Mouse (Mus musculus) MEL (cell line): ENCODE data around the gene Ces2c.

ENCODE experiments used
- CTCF ChIP-seq, 3 experiments: IDR thresholded peaks in 2 of 3; conservative IDR thresholded peaks in 1 of 3; 2 replicates each; pipeline ENCODE4 v1.5.1; 2011 to 2012; ENCODE audit warnings: low read length in 3 of 3, low read depth in 2 of 3, mild to moderate bottlenecking in 2 of 3, improper control_type of control experiment in 1 of 3, inconsistent platforms in 1 of 3, mixed read lengths in 1 of 3, moderate library complexity in 1 of 3; ENCODE audit not compliant: control insufficient read depth in 1 of 3, insufficient read depth in 1 of 3, poor library complexity in 1 of 3, severe bottlenecking in 1 of 3
- E2F4 ChIP-seq: IDR thresholded peaks from 2 replicates; pipeline ENCODE4 v1.6.1; 2011; ENCODE audit warnings: low read depth, low read length, improper control_type of control experiment, borderline replicate concordance
- EP300 ChIP-seq, 2 experiments: IDR thresholded peaks; 2 replicates each; pipeline ENCODE4 v1.6.1; 2011; ENCODE audit warnings: improper control_type of control experiment in 2 of 2, low read length in 2 of 2, low read depth in 1 of 2, mild to moderate bottlenecking in 1 of 2
- JUND ChIP-seq: IDR thresholded peaks from 2 replicates; pipeline ENCODE4 v1.6.1; 2011; ENCODE audit warnings: low read depth, mild to moderate bottlenecking, improper control_type of control experiment, low read length
- MAFK ChIP-seq: IDR thresholded peaks from 2 replicates; pipeline ENCODE4 v1.6.1; 2011; ENCODE audit warnings: low read depth, mild to moderate bottlenecking, low read length, improper control_type of control experiment, borderline replicate concordance
- MAZ ChIP-seq: IDR thresholded peaks from 2 replicates; pipeline ENCODE4 v1.6.1; 2012; ENCODE audit warnings: low read depth, mild to moderate bottlenecking, inconsistent platforms, low read length, improper control_type of control experiment
- NELFE ChIP-seq: IDR thresholded peaks from 2 replicates; pipeline ENCODE4 v1.6.1; 2011; ENCODE audit warnings: low read depth, low read length, improper control_type of control experiment
- POLR2AphosphoS5 ChIP-seq: IDR thresholded peaks from 2 replicates; pipeline ENCODE4 v1.6.1; 2012; ENCODE audit warnings: low read depth, borderline replicate concordance, mild to moderate bottlenecking, inconsistent platforms, low read length, moderate library complexity, mixed read lengths
- TAL1 ChIP-seq: IDR thresholded peaks from 2 replicates; pipeline ENCODE4 v1.6.1; 2012; ENCODE audit warnings: mild to moderate bottlenecking, inconsistent platforms, low read length, moderate library complexity, mixed read lengths
- USF1 ChIP-seq: IDR thresholded peaks from 2 replicates; pipeline ENCODE4 v1.6.1; 2014; ENCODE audit warnings: low read depth, mild to moderate bottlenecking, inconsistent platforms, low read length, improper control_type of control experiment, moderate library complexity
- ZNF384 ChIP-seq: IDR thresholded peaks from 2 replicates; pipeline ENCODE4 v1.6.1; 2012; ENCODE audit warnings: low read depth, mild to moderate bottlenecking, inconsistent platforms, low read length, improper control_type of control experiment

- no peak for TF ChIP-seq USF1
- no peak for TF ChIP-seq ZNF384
- TF ChIP-seq EP300 (IDR thresholded peaks at IDR 0.05; ENCODE audit: low read depth in 1 of 2, low read length in 2 of 2) = no peak
- TF ChIP-seq CTCF (IDR thresholded peaks at IDR 0.05 in 2 of 3, conservative IDR thresholded peaks at IDR 0.05 in 1 of 3; ENCODE audit: control insufficient read depth in 1 of 3, insufficient read depth in 1 of 3, low read depth in 2 of 3, low read length in 3 of 3, poor library complexity in 1 of 3, severe bottlenecking in 1 of 3) = no peak
- no peak for TF ChIP-seq NELFE
- TF ChIP-seq MAZ = no peak
- no peak for TF ChIP-seq POLR2AphosphoS5
- TF ChIP-seq E2F4 = no peak
- TF ChIP-seq TAL1 = no peak
- no peak for TF ChIP-seq JUND
- TF ChIP-seq MAFK = no peak
These were observed 40.7 kb upstream of the Ces2c start for GRCm38 (mm10) chr8:104806127-104806526.
